Mouse (Mus musculus) liver, embryonic 12.5 days (tissue): ENCODE data around the gene Pfkm. TPM values are rescaled to one million over a fixed set of nuclear protein-coding genes. Genes with fewer than 3 reads are reported as not detected.

Source experiments
- ATAC-seq: fragments of 200-750 bp; cut with Nextera tagmentation; 2 replicates; pipeline ENCODE4 v1.8.0; 2017; ENCODE audit warnings: moderate number of reproducible peaks, mild to moderate bottlenecking, moderate library complexity
- H3K27ac ChIP-seq: fragments of 300-500 bp; sonication (generic); 2 replicates; pipeline ENCODE4 v1.5.1; 2016; ENCODE audit warnings: mild to moderate bottlenecking
- H3K27me3 ChIP-seq: fragments of 300-500 bp; sonication (generic); replicated peaks from 2 replicates; pipeline ENCODE4 v1.6.1; 2016; ENCODE audit warnings: mild to moderate bottlenecking, moderate library complexity
- H3K36me3 ChIP-seq: fragments of 300-500 bp; sonication (generic); 2 replicates; pipeline ENCODE4 v1.6.1; 2016; ENCODE audit warnings: mild to moderate bottlenecking, moderate library complexity
- H3K4me1 ChIP-seq: fragments of 300-500 bp; sonication (generic); 2 replicates; pipeline ENCODE4 v1.6.1; 2016
- H3K4me2 ChIP-seq: fragments of 300-500 bp; sonication (generic); 2 replicates; pipeline ENCODE4 v1.6.1; 2016; ENCODE audit warnings: mild to moderate bottlenecking, moderate library complexity
- H3K4me3 ChIP-seq: fragments of 300-500 bp; sonication (generic); 2 replicates; pipeline ENCODE4 v1.5.1; 2016; ENCODE audit warnings: mild to moderate bottlenecking, moderate library complexity
- H3K9ac ChIP-seq: fragments of 300-500 bp; sonication (generic); 2 replicates; pipeline ENCODE4 v1.6.1; 2016; ENCODE audit warnings: mild to moderate bottlenecking, moderate library complexity
- H3K9me3 ChIP-seq: fragments of 300-500 bp; sonication (generic); replicated peaks from 2 replicates; pipeline ENCODE4 v1.6.1; 2016; ENCODE audit warnings: mild to moderate bottlenecking, moderate library complexity
- WGBS: fragments of 180-500 bp; shearing (Covaris S2); methylation state at CpG from one replicate; pipeline ENCODE4 v1.1.7; 2016; ENCODE audit not compliant: insufficient replicate concordance; 5-methylcytosine and 5-hydroxymethylcytosine counted together
- polyA plus RNA-seq: library from polyadenylated mRNA; unstranded; fragments of >200 nt; fragmentation: Nextera tagmentation; extraction: Ambion mirVana; gene quantifications from 2 replicates; pipeline ENCODE4 v1.2.1, GENCODE M21; 2016

Pfkm gene
- polyA plus RNA-seq = 28.8 and 30.3 TPM in 2 replicates

GRCm38 (mm10) chr15:98092372-98093120 lies at the start of gene Pfkm:
Gene Pfkm, plus strand, starts transcription at chr15:98092589.
- 1% methylated on average over 29 of the region's 30 CpGs for WGBS
- peaks cover 45% of the 10 kb centered on the region for H3K4me1 ChIP-seq
- H3K9me3 ChIP-seq = peaks cover 3% of the 10 kb centered on the region; the same call in 1 of the 2 replicates
- peak within 1 kb of the TSS; percentile 94 for H3K4me3 ChIP-seq
- peak within 1 kb of the TSS; percentile 74 for H3K4me2 ChIP-seq
- H3K27ac ChIP-seq = peak within 1 kb of the TSS; percentile 94
- peaks cover 46% of the 10 kb centered on the region for H3K36me3 ChIP-seq
- H3K27me3 ChIP-seq = no peaks in the 10 kb centered on the region
- H3K9ac ChIP-seq = peak within 1 kb of the TSS; percentile 94
- ATAC-seq = peak; percentile 48; the same call in 1 of the 2 replicates

GRCm38 (mm10) chr15:98043967-98044366 lies 48.4 kb upstream of the Pfkm start:
- Histone ChIP-seq H3K9ac (no peak overlapping the region), H3K36me3 (peaks cover 99% of the 10 kb centered on the region), H3K9me3 (no peaks in the 10 kb centered on the region), H3K27me3 (no peaks in the 10 kb centered on the region), H3K4me3 (no peak overlapping the region), H3K4me1 (no peaks in the 10 kb centered on the region), H3K27ac (no peak overlapping the region), H3K4me2 (no peak overlapping the region)
- no peak for ATAC-seq
- 91% methylated on average over 6 of the region's 6 CpGs for WGBS

GRCm38 (mm10) chr15:98044387-98044786 lies 48.0 kb upstream of the Pfkm start:
- H3K9ac ChIP-seq = no peak overlapping the region
- peaks cover 99% of the 10 kb centered on the region for H3K36me3 ChIP-seq
- no peaks in the 10 kb centered on the region for H3K4me1 ChIP-seq
- no peak overlapping the region for H3K27ac ChIP-seq
- H3K4me3 ChIP-seq = no peak overlapping the region
- no peaks in the 10 kb centered on the region for H3K27me3 ChIP-seq
- no peak for ATAC-seq
- H3K9me3 ChIP-seq = no peaks in the 10 kb centered on the region
- 86% methylated on average over 5 of the region's 5 CpGs for WGBS
- no peak overlapping the region for H3K4me2 ChIP-seq

GRCm38 (mm10) chr15:98048918-98049700 lies 43.3 kb upstream of the Pfkm start:
- no peak overlapping the region for H3K9ac ChIP-seq
- no peak overlapping the region for H3K27ac ChIP-seq
- WGBS = 89% methylated on average over 13 of the region's 13 CpGs
- H3K4me1 ChIP-seq = no peaks in the 10 kb centered on the region
- no peak overlapping the region for H3K4me3 ChIP-seq
- peaks cover 94% of the 10 kb centered on the region for H3K36me3 ChIP-seq
- no peaks in the 10 kb centered on the region for H3K27me3 ChIP-seq
- no peak for ATAC-seq
- no peak overlapping the region for H3K4me2 ChIP-seq
- no peaks in the 10 kb centered on the region for H3K9me3 ChIP-seq

DNA sequence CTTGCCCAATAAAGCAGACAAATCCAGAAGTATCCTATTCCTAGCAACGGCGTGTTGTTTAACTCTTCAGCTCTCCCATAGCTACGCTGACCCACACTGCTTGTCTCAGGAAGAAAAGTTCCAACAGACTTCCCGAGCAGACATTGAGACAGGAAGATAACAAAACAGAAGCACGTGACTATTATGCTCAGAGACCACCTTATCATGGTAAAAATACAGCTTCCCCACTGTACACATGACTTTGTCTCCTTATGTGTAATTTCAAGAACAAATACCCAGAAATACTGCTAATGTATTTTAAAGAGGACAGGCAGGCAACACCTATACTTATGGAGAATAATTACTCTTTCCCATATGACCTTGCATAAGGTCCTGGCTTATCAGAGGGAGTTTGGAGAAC lies 40.7 kb upstream of the Pfkm start:
- peaks cover 91% of the 10 kb centered on the region for H3K36me3 ChIP-seq

GRCm38 (mm10) chr15:98055246-98055645 lies 37.1 kb upstream of the Pfkm start:
- H3K36me3 ChIP-seq = peaks cover 84% of the 10 kb centered on the region
- 52% methylated on average over 5 of the region's 5 CpGs for WGBS

More for the DNA sequence above, 40.7 kb upstream of the Pfkm start:
- H3K4me3 ChIP-seq = no peak overlapping the region
- H3K9me3 ChIP-seq = no peaks in the 10 kb centered on the region
- no peaks in the 10 kb centered on the region for H3K4me1 ChIP-seq
- ATAC-seq = no peak
- no peak overlapping the region for H3K27ac ChIP-seq
- no peak overlapping the region for H3K9ac ChIP-seq
- H3K27me3 ChIP-seq = no peaks in the 10 kb centered on the region
- 72% methylated on average over 5 of the region's 5 CpGs for WGBS
- no peak overlapping the region for H3K4me2 ChIP-seq

DNA sequence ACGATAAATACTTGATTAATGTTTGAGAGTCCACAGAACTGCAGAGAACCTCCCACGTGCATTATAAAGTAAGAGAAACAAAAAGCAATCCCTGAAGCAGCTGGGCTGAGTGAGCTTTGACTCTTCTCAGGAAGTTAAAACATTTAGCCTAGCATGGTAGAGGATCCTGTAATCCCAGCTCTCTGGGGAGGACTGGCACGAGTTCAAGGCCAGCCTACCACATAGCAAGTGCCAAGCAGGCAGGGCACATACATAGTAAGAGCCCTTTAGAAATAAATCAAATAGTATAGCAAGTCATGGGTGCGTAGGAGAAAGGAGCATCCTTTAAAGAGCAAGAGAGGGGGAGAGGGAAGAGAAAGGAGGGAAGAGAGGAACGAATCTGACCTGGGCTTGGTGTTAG lies 26.5 kb upstream of the Pfkm start:
- Histone ChIP-seq H3K36me3 (peaks cover 94% of the 10 kb centered on the region), H3K27me3 (no peaks in the 10 kb centered on the region), H3K4me1 (no peaks in the 10 kb centered on the region), H3K9me3 (no peaks in the 10 kb centered on the region), H3K27ac (no peak overlapping the region), H3K4me2 (no peak overlapping the region), H3K9ac (no peak overlapping the region), H3K4me3 (no peak overlapping the region)
- ATAC-seq = no peak
- WGBS = 91% methylated on average over 5 of the region's 5 CpGs

More at GRCm38 (mm10) chr15:98055246-98055645, 37.1 kb upstream of the Pfkm start:
- ATAC-seq = no peak
- no peak overlapping the region for H3K4me3 ChIP-seq
- no peaks in the 10 kb centered on the region for H3K9me3 ChIP-seq
- H3K4me1 ChIP-seq = no peaks in the 10 kb centered on the region
- no peaks in the 10 kb centered on the region for H3K27me3 ChIP-seq
- H3K4me2 ChIP-seq = no peak overlapping the region
- H3K9ac ChIP-seq = no peak overlapping the region
- no peak overlapping the region for H3K27ac ChIP-seq

GRCm38 (mm10) chr15:98066602-98067001 lies 25.8 kb upstream of the Pfkm start:
- ATAC-seq = no peak
- Histone ChIP-seq H3K4me2 (no peak overlapping the region), H3K4me1 (no peaks in the 10 kb centered on the region), H3K36me3 (peaks cover 94% of the 10 kb centered on the region), H3K27ac (no peak overlapping the region), H3K9ac (no peak overlapping the region), H3K4me3 (no peak overlapping the region), H3K27me3 (no peaks in the 10 kb centered on the region), H3K9me3 (no peaks in the 10 kb centered on the region)
- WGBS = 89% methylated on average over 12 of the region's 12 CpGs

DNA sequence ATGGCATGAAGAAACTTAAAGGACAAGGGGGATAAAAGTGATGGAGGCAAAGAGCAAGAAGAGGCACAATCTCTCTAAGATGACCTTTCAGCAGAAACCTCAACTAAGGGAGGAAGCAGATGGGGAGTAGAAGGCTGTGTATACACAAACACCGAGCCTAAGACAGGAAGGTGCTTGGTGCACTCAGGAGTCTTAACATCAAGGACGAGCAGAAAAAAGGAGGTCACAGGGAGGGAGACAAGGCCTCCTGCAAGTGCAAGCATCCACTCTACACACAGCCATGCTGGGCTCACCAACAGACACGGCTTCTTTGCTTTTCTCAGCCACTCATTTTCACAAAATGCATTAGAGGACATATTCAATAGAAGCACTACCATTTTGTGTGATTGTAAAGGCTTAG lies 24.9 kb upstream of the Pfkm start:
- Histone ChIP-seq H3K9me3 (no peaks in the 10 kb centered on the region), H3K36me3 (peaks cover 95% of the 10 kb centered on the region), H3K4me2 (no peak overlapping the region), H3K9ac (no peak overlapping the region), H3K27ac (no peak overlapping the region), H3K4me1 (no peaks in the 10 kb centered on the region), H3K27me3 (no peaks in the 10 kb centered on the region), H3K4me3 (no peak overlapping the region)
- 66% methylated on average over 3 of the region's 3 CpGs for WGBS
- ATAC-seq = no peak

GRCm38 (mm10) chr15:98068506-98068905 lies 23.9 kb upstream of the Pfkm start:
- WGBS = 86% methylated on average over 9 of the region's 9 CpGs
- Histone ChIP-seq H3K9me3 (no peaks in the 10 kb centered on the region), H3K9ac (no peak overlapping the region), H3K36me3 (peaks cover 94% of the 10 kb centered on the region), H3K4me3 (no peak overlapping the region), H3K27ac (no peak overlapping the region), H3K4me2 (no peak overlapping the region), H3K4me1 (no peaks in the 10 kb centered on the region), H3K27me3 (no peaks in the 10 kb centered on the region)
- no peak for ATAC-seq

DNA sequence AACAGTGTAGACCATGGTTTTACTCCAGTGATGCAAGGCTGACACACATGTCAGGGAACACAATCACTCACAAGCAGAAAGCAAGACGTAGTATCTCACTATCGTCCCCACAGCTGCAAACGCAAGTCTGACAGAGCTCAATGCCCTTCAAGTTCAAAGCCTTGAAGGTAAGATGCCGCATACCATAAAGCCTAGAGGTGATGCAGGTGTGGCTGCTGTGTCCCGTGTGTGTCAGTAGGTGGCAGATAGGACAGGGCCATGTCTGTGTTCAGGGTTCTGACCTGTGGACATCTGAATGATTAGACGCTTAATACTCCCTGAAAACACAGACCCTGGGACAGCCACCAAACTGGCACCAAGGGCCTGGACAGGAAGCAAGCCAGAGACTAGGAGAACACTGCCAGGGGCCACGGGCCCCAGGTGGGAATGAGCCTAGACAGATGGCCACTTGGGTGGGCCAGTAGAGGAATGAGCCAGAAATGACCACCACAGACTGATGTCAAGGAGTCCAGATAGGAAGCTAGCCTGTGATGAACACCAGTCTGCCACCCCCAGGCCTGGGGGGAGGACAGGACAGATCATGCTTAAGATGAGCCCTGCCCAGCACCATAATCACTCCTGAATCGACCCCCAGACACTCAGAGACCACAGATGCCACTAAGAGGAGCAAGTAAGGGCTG lies 22.7 kb upstream of the Pfkm start:
- no peaks in the 10 kb centered on the region for H3K27me3 ChIP-seq
- H3K4me3 ChIP-seq = no peak overlapping the region
- no peak overlapping the region for H3K9ac ChIP-seq
- H3K36me3 ChIP-seq = peaks cover 93% of the 10 kb centered on the region
- 85% methylated on average over 8 of the region's 8 CpGs for WGBS
- H3K27ac ChIP-seq = no peak overlapping the region
- H3K4me2 ChIP-seq = no peak overlapping the region
- no peaks in the 10 kb centered on the region for H3K4me1 ChIP-seq
- no peak; the same call in 1 of the 2 replicates for ATAC-seq
- H3K9me3 ChIP-seq = no peaks in the 10 kb centered on the region

DNA sequence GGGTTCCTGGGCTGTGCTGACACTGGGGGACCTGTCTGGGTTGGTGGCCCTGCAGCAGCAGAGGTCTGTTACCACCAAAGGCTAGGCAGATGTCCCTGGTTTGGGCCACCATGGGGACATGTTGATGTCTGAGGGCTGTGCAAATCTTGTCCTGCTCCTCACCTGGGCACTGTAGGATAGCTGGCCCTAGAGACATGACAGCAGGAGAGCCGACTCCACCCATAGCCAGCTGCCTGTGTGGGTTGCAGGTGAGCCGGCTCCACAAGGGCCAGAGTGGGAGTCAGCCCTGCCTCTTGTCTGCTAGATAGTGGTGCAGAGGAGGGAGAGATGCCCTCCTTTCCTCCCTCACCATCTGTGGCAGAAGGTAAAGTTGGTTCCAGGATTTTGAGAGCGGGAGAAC lies 22.0 kb upstream of the Pfkm start:
- Histone ChIP-seq H3K9me3 (no peaks in the 10 kb centered on the region), H3K4me3 (no peak overlapping the region), H3K27me3 (no peaks in the 10 kb centered on the region), H3K9ac (no peak overlapping the region), H3K36me3 (peaks cover 94% of the 10 kb centered on the region), H3K4me2 (no peak overlapping the region), H3K27ac (no peak overlapping the region), H3K4me1 (no peaks in the 10 kb centered on the region)
- 80% methylated on average over 3 of the region's 3 CpGs for WGBS
- no peak for ATAC-seq
